In genomic region chr7:24817502-24817901, GRCm38 (mm10) we compare ENCODE assay signal across 8 mouse cellular contexts. TPM values are rescaled to one million over a fixed set of nuclear protein-coding genes. Genes with fewer than 3 reads are reported as not detected.
DNase-seq lines count a peak whose midpoint lies in the region; ATAC-seq and TF ChIP-seq lines count a peak whose summit lies in the region.

No protein-coding gene starts in this region.

- H3K9me3 ChIP-seq in heart, embryonic 11.5 days (replicated peaks; ENCODE audit: control insufficient read depth, low read length): no peaks in the 10 kb centered on the region
- H3K9me3 ChIP-seq in limb, embryonic 10.5 days (replicated peaks): no peaks in the 10 kb centered on the region
- no peaks in the 10 kb centered on the region for H3K9me3 ChIP-seq in stomach, embryonic 14.5 days (ENCODE audit: control insufficient read depth, low read depth, low read length)

- no peak overlapping the region for H3K4me3 ChIP-seq in heart, embryonic 11.5 days (ENCODE audit: low read depth, low read length)
- H3K4me3 ChIP-seq in cerebellum, adult 2 months (replicated peaks; ENCODE audit: insufficient read depth, low read depth, low read length): no peak overlapping the region
- H3K4me3 ChIP-seq in limb, embryonic 10.5 days: no peak overlapping the region
- no peak overlapping the region for H3K4me3 ChIP-seq in stomach, embryonic 14.5 days (ENCODE audit: low read depth, low read length)

- no peak overlapping the region for H3K9ac ChIP-seq in heart, embryonic 11.5 days (ENCODE audit: low read depth, low read length)
- no peak overlapping the region for H3K9ac ChIP-seq in stomach, embryonic 14.5 days (replicated peaks; ENCODE audit: low read depth, low read length)

- 5% methylated on average over 3 of the region's 3 CpGs for WGBS in heart, embryonic 11.5 days (ENCODE audit: insufficient replicate concordance)
- 1% methylated on average over 3 of the region's 3 CpGs for WGBS in cerebellum, adult 2 months
- WGBS in limb, embryonic 10.5 days: 0% methylated on average over 3 of the region's 3 CpGs
- WGBS in stomach, embryonic 14.5 days: 0% methylated on average over 3 of the region's 3 CpGs

- no peak overlapping the region for H3K4me2 ChIP-seq in heart, embryonic 11.5 days
- H3K4me2 ChIP-seq in stomach, embryonic 14.5 days (replicated peaks; ENCODE audit: low read depth, low read length): no peak overlapping the region

- ATAC-seq in heart, embryonic 11.5 days (replicated peaks; ENCODE audit: insufficient number of reproducible peaks, low FRiP score, low TSS enrichment): no peak
- peak; percentile 92 for ATAC-seq in monocyte, adult 5-6 weeks (replicated peaks; ENCODE audit: insufficient number of reproducible peaks, low FRiP score, low TSS enrichment, poor library complexity, severe bottlenecking)
- ATAC-seq in stomach, embryonic 14.5 days (ENCODE audit: insufficient number of reproducible peaks, insufficient read depth, low FRiP score, low read depth): 0 out of 2 replicates have a peak, but pooled peaks have one; percentile 69

- no peaks in the 10 kb centered on the region for H3K36me3 ChIP-seq in heart, embryonic 11.5 days (ENCODE audit: control insufficient read depth, insufficient read depth, low read length)
- no peaks in the 10 kb centered on the region for H3K36me3 ChIP-seq in limb, embryonic 10.5 days
- H3K36me3 ChIP-seq in stomach, embryonic 14.5 days (ENCODE audit: control insufficient read depth, insufficient read depth, low read length): no peaks in the 10 kb centered on the region

- DNase-seq in heart, adult 18-20 months: peak; percentile 43 to 78
- DNase-seq in cerebellum, adult 2 months: peak; percentile 87 to 94
- peak; percentile 72 to 76 for DNase-seq in frontal cortex, postnatal 36 days (ENCODE audit: low spot score in 2 of 2)
- DNase-seq in kidney, adult 18-20 months: peak; percentile 83
- peak; percentile 77 for DNase-seq in limb, embryonic 10.5 days (ENCODE audit: low spot score)

- H3K27ac ChIP-seq in heart, embryonic 11.5 days (ENCODE audit: low read depth, low read length): no peak overlapping the region
- H3K27ac ChIP-seq in cerebellum, adult 2 months (ENCODE audit: insufficient read depth, low read length): no peak overlapping the region
- no peak overlapping the region for H3K27ac ChIP-seq in limb, embryonic 10.5 days
- H3K27ac ChIP-seq in stomach, embryonic 14.5 days (ENCODE audit: low read length): no peak overlapping the region

- TF ChIP-seq POLR2A in cerebellum, adult 2 months (IDR thresholded peaks at IDR 0.05; ENCODE audit: borderline replicate concordance, insufficient read depth, low read length): no peak

- TF ChIP-seq CTCF in cerebellum, adult 2 months (IDR thresholded peaks at IDR 0.05; ENCODE audit: borderline replicate concordance, insufficient read depth, low read depth, low read length): peak; percentile 97

- no peaks in the 10 kb centered on the region for H3K27me3 ChIP-seq in heart, embryonic 11.5 days (ENCODE audit: control insufficient read depth, insufficient read depth, low read length)
- H3K27me3 ChIP-seq in cerebellum, adult 2 months (ENCODE audit: control insufficient read depth, insufficient read depth, low read length): no peaks in the 10 kb centered on the region
- H3K27me3 ChIP-seq in limb, embryonic 10.5 days (ENCODE audit: low read depth, poor library complexity, severe bottlenecking): no peaks in the 10 kb centered on the region
- H3K27me3 ChIP-seq in stomach, embryonic 14.5 days (ENCODE audit: control insufficient read depth, insufficient read depth, low read length): no peaks in the 10 kb centered on the region

- H3K4me1 ChIP-seq in heart, embryonic 11.5 days (ENCODE audit: control insufficient read depth, insufficient read depth, low read length): no peaks in the 10 kb centered on the region
- no peaks in the 10 kb centered on the region for H3K4me1 ChIP-seq in cerebellum, adult 2 months (ENCODE audit: control insufficient read depth, insufficient read depth, low read length)
- H3K4me1 ChIP-seq in limb, embryonic 10.5 days: no peaks in the 10 kb centered on the region
- no peaks in the 10 kb centered on the region for H3K4me1 ChIP-seq in stomach, embryonic 14.5 days (ENCODE audit: control insufficient read depth, insufficient read depth, low read length)

RNA-seq across cellular contexts. Expression of gene Ceacam10, which starts 40.5 kb away (rescaled TPM):
- total RNA-seq in heart, adult 18-20 months (2021): not detected
- not detected in 2 replicates for polyA plus RNA-seq in heart, embryonic 11.5 days (2014; fragmentation: Nextera tagmentation; extraction: Ambion mirVana)
- polyA plus RNA-seq in cerebellum, adult 2 months (2012; rRNA removed): 0.29 and 0.30 TPM in 2 replicates
- polyA plus RNA-seq in limb, embryonic 10.5 days (2016; fragmentation: Nextera tagmentation; extraction: Ambion mirVana): 0.20 and 0.34 TPM in 2 replicates
- total RNA-seq in monocyte, adult 5-6 weeks (2017): not detected in 3 replicates
- not detected in 2 replicates for polyA plus RNA-seq in stomach, embryonic 14.5 days (2014; fragmentation: Nextera tagmentation; extraction: Ambion mirVana)

RNA-seq across cellular contexts. Expression of gene Gm9844, which starts 44.5 kb away (rescaled TPM):
- total RNA-seq in heart, adult 18-20 months (2021): not detected
- 12.4 and 14.5 TPM in 2 replicates for polyA plus RNA-seq in heart, embryonic 11.5 days (2014; fragmentation: Nextera tagmentation; extraction: Ambion mirVana)
- 4.8 and 6.4 TPM in 2 replicates for polyA plus RNA-seq in cerebellum, adult 2 months (2012; rRNA removed)
- 15.1 and 17.8 TPM in 2 replicates for polyA plus RNA-seq in limb, embryonic 10.5 days (2016; fragmentation: Nextera tagmentation; extraction: Ambion mirVana)
- 16.3 to 23.7 TPM (median 19.1 TPM) in 3 replicates for total RNA-seq in monocyte, adult 5-6 weeks (2017)
- polyA plus RNA-seq in stomach, embryonic 14.5 days (2014; fragmentation: Nextera tagmentation; extraction: Ambion mirVana): 15.6 and 16.7 TPM in 2 replicates

RNA-seq across cellular contexts. Expression of gene Lypd4, which starts 52.2 kb away (rescaled TPM):
- not detected for total RNA-seq in heart, adult 18-20 months (2021)
- polyA plus RNA-seq in heart, embryonic 11.5 days (2014; fragmentation: Nextera tagmentation; extraction: Ambion mirVana): not detected in 2 replicates
- not detected in 2 replicates for polyA plus RNA-seq in cerebellum, adult 2 months (2012; rRNA removed)
- not detected in 2 replicates for polyA plus RNA-seq in limb, embryonic 10.5 days (2016; fragmentation: Nextera tagmentation; extraction: Ambion mirVana)
- not detected in 3 replicates for total RNA-seq in monocyte, adult 5-6 weeks (2017)
- not detected in 2 replicates for polyA plus RNA-seq in stomach, embryonic 14.5 days (2014; fragmentation: Nextera tagmentation; extraction: Ambion mirVana)

RNA-seq across cellular contexts. Expression of gene Dmrtc2, which starts 52.4 kb away (rescaled TPM):
- total RNA-seq in heart, adult 18-20 months (2021): not detected
- not detected in 2 replicates for polyA plus RNA-seq in heart, embryonic 11.5 days (2014; fragmentation: Nextera tagmentation; extraction: Ambion mirVana)
- not detected in 2 replicates for polyA plus RNA-seq in cerebellum, adult 2 months (2012; rRNA removed)
- not detected in 2 replicates for polyA plus RNA-seq in limb, embryonic 10.5 days (2016; fragmentation: Nextera tagmentation; extraction: Ambion mirVana)
- total RNA-seq in monocyte, adult 5-6 weeks (2017): not detected in 3 replicates
- not detected in 2 replicates for polyA plus RNA-seq in stomach, embryonic 14.5 days (2014; fragmentation: Nextera tagmentation; extraction: Ambion mirVana)

RNA-seq across cellular contexts. Expression of gene Cd177, which starts 57.4 kb away (rescaled TPM):
- total RNA-seq in heart, adult 18-20 months (2021): 1 to 10 TPM in 1 of 2 experiments, under 1 TPM in 1; 0.17 to 1.8 TPM
- 0.11 TPM in 1 of 2 replicates, not detected in the other for polyA plus RNA-seq in heart, embryonic 11.5 days (2014; fragmentation: Nextera tagmentation; extraction: Ambion mirVana)
- polyA plus RNA-seq in cerebellum, adult 2 months (2012; rRNA removed): 0.11 and 0.17 TPM in 2 replicates
- not detected in 2 replicates for polyA plus RNA-seq in limb, embryonic 10.5 days (2016; fragmentation: Nextera tagmentation; extraction: Ambion mirVana)
- total RNA-seq in monocyte, adult 5-6 weeks (2017): 1.9 to 6.7 TPM (median 5.2 TPM) in 3 replicates
- 0.67 and 1.3 TPM in 2 replicates for polyA plus RNA-seq in stomach, embryonic 14.5 days (2014; fragmentation: Nextera tagmentation; extraction: Ambion mirVana)
